Mouse (Mus musculus) fat pad, adult 2 months (tissue): ENCODE measurements around the gene Tnfrsf1a.

Experiments used
- DNase-seq: peaks from one replicate; pipeline ENCODE4 v3.0.0-alpha.2; 2011; ENCODE audit warnings: low read depth, low spot score; ENCODE audit errors: extremely low read depth

The Tnfrsf1a gene

DNA sequence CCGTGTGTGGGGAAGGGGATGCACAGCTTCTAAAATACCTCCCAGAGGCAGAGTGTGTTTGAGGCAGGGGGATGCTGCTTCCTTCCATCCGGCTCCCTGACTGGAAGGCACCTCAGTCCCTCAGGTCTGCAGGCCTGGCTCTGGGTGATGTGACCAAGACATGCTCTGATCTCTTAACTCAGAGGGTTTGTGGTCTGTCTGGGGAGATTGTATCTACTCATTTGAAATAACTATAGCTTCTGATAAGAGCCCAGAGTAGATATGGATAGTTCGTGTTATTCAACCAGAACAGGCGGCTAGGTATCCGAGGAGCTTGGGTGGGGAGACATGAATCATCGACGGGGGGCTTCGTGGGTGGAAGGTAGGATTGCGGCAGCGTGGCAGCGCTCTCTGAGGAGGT is 4.1 kb downstream of the Tnfrsf1a start:
- no peak for DNase-seq

DNA sequence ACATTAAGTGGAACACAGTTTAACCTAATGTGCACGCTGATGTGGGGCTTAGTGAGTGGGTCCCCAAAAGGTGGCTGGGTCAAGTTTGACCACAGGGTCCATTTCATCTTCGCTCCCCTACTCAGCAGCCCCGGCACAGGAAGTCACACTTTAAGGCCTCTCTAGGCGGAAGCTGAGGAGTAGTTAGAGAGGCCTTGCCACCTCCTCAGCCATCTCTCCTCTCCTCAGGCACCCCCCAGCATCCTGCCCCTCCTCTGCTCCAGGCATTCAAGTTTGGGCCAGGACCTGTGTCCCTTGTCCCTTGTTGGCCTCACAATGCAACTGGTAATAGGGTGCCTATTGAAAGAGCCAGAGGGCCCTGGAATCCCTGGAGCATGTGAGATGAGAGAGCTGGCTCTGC is 4.5 kb downstream of the Tnfrsf1a start:
- no peak for DNase-seq

DNA sequence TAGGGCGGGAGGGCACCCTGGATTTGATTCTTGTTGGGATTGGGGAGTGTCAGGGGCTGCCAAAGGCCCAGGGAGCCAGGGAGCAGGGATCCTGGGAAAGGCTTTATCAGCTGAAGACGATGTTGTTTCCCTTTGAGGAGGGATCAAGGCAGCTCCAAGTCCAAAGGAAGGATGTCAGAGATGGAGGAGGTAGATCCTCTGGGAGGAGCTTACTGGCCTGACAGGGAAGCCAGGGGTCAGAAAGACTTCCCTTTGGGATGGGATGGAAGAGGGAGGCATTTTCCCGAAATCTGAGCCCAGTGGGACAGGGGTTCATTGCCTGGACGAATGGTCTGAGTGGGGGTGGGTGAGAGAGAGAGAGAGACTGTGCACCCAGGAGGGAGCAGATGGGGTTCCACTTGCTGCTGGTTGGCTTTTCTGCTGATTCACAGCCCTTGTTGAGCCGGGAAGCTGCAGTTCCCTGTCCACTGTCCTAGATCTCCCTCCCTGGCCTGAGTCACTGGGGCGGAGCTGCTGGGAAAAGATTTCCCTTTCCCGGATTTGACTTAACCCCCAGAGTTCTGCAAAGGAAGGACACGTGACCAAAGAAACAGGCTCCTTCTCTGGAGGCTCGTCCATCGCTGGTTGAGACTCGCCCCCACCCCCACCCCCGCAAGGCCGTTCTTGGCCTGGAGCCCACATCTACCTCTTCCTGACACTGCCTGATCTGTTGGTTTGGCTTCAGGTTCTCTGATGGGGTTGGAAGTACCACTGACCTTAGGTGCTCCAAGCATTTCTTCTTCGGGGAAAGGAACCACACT is 5.4 kb downstream of the Tnfrsf1a start:
- DNase-seq, result no peak

DNA sequence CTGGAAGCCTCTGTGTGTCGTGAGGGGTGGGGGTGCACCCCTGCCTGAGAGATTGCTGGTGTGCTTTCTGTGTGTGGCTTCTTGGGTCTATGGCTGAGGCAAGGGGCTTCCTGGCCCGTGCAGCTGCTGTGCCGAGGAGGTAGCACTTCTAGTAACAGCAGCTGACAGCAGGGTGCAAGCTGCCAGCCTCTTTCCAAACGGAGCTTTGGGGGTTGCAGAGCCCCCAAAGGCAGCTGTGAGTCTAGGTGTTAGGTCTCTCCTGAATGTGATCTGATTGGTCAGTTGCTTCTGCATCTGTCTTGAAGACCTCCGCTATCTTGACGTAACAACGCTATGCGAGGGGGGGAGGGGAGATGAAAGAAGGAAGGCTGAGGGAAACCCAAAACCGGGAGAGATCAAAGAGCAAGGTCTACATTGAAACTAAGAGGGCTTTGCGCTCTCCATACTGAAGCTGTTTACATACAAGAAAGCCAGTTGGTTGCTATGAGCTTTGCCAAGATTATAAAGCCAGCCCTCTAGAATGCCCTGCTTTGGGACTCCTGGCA is 6.1 kb downstream of the Tnfrsf1a start:
- DNase-seq, result no peak

DNA sequence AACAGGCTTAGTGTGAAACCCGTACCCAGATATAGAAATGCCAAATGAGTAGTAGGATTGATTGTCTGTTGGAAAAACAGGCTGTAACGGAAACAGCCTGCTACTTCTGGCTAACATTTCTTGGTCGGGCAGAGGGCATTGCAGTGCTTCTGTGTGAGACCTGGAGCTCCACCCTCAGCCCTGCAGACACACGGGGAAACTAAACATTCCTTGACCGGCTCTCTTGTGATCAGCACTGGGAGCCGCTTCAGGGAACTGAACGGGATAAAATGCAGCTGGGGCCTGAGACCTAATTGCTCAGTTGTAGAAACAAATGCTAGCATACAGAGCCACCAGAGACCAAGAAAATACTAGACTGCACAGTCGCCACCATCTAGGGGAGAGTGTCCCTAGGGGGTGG is 7.1 kb downstream of the Tnfrsf1a start:
- DNase-seq, result no peak

DNA sequence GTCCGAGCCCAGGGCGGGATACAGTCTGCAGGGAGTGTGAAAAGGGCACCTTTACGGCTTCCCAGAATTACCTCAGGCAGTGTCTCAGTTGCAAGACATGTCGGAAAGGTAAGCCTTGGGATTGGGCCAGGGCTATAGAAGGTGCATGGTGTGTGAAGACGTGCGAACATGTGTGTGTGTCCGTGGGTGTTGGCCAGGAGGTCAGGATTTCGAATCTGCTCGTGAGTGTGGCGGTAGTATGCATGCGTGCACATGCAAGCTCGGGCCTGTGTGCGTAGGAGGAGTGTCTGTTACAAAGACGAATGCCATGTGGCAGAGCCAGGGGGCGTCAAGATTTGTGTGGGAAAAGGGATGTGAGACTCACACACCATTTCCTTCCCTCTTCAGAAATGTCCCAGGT is 8.2 kb downstream of the Tnfrsf1a start:
- DNase-seq, result peak; percentile 95

DNA sequence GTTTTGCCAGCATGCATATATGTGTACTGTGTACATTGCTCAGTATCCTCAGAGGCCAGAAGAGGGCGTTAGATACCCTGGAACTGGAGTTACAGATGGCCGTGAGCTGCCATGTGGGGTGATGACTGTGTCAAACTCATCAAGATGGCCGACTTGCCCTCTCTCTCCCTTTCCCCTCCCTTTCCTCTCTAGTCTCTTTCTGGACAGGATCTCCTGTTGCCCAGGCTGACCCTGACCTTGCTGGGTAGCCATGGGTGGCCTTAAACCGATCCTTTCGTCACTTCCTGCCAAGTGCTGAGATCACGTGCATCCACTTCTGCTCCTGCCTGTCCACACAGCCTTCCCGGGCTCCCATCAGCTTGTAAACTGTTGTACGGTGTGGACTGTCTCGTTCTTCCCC is 10.8 kb downstream of the Tnfrsf1a start:
- no peak for DNase-seq

DNA sequence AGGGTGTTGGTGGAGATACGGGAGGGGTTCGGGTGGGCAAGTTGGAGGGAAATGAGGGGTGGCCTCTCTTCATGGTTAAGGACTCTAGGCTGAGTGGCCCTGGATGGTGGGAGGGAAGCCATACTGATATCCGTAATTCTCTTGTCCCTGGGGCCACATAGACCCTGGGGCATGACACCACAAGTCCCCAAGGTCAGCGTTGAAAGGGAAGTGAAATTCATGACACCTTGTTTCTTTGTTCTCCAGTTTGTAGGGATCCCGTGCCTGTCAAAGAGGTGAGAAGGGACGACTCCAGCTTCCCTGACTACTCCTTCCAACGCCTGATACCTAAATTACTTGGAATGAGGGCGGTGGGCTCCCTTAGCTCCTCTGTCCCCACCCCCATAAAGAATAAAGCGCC is 11.7 kb downstream of the Tnfrsf1a start:
- DNase-seq, result no peak

DNA sequence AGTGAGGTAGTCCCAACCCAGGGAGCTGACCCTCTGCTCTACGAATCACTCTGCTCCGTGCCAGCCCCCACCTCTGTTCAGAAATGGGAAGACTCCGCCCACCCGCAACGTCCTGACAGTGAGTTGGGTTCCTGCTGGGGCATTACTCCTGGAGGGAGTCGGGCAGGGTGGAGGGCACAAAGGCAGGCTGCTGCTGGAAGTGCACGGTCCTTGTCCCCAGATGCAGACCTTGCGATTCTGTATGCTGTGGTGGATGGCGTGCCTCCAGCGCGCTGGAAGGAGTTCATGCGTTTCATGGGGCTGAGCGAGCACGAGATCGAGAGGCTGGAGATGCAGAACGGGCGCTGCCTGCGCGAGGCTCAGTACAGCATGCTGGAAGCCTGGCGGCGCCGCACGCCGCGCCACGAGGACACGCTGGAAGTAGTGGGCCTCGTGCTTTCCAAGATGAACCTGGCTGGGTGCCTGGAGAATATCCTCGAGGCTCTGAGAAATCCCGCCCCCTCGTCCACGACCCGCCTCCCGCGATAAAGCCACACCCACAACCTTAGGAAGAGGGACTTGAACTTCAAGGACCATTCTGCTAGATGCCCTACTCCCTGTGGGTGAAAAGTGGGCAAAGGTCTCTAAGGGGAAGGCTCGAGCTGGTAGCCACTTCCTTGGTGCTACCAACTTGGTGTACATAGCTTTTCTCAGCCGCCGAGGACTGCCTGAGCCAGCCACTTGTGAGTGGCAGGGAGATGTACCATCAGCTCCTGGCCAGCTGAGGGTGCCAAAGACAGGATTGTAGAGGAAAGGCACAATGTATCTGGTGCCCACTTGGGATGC is 12.5 kb downstream of the Tnfrsf1a start:
- DNase-seq, result no peak

DNA sequence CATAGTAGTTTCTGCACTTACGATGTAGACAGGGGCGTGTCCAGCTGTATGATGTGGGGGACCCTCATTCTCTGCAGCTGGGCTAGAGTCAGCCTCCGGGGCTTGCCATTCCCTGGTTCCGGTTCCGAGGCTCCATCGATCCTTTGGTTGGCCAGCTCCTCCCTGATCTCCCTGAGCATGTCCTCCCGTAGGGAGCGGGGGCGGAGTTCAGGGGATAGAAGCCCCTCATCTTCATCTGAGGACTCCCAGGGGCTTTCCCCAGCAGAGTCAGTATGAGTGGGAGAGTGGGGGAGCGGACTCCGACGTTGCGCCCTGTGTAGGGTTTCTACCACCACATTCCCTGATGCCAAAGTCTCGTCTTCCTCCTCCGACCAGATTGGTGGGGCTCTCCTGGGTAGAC is 13.9 kb downstream of the Tnfrsf1a start:
- no peak for DNase-seq

DNA sequence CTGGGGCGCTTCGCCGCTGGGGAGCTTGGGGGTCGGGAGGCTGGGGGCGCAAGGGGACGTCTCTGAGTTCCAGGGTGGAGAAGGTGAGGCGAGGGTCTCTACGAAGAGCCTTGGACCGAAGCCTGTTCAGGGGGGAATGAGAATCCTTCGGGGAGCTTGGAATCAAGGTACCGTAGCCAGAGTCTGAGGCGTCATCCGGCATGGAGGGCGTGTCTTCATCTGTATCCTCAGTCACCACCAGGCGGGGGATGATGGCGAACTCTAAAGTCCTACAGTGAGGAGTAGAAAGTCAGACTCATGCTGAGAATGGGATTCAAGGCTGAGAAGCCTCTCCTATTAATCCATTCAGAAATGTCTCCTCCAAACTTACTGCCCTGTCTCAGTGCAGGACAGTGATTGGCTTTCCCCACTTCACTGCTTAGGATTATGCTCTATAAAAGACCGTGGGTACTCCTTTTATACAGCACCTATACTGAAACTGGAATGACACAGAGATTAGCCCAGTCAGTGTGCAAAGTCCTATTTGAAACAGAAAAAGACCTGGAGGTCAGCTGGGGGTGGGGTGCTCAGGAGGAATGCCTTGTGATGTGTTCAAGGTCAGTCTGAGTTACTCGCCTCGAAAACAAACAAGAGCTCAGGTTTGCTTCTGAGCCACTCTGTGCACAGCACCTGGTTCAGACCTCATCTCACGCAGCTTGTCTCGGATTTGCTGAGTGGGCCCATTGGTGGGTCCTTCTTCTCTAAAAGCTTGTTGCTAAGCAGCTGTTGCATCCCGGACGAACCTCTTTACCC is 14.5 kb downstream of the Tnfrsf1a start:
- no peak for DNase-seq

DNA sequence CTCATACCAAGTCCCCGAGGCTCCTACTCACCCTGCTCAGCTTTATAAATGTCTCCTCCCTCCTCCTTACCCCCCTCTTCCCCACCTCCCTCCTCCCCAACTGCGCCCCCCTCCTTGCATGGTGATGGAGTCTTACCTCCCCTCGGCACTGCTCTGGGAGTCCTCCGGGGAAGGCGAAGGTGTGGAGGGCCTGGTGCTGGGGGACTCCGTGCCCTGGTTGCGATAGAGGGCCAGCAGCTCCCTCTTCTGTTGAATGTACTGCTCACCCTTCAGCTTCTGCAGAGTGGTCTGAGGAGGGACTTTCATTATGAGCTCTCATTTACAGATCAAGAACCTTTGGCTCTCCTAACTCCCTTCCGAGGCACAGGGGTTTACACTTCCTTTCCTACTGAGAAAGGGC is 15.3 kb downstream of the Tnfrsf1a start:
- no peak for DNase-seq

DNA sequence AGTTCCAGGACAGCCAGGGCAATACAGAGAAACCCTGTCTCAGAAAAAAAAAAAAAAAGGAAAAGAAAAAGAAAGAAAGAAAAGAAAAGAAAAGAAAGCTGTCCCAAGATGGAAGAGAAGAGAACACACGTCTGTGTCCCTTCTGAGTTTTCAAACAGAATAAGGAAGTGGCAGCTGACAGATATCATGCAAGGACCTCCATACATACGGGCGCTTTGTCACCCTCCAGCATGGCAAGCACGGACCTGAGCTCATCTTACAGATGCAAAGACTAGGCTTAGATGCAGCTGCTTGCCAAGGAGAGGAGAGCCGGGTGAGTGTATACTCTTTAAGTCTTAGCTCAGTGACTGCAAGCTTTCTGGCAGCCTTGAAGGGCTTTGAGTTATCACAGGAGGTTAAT is 16.4 kb downstream of the Tnfrsf1a start:
- no peak for DNase-seq

DNA sequence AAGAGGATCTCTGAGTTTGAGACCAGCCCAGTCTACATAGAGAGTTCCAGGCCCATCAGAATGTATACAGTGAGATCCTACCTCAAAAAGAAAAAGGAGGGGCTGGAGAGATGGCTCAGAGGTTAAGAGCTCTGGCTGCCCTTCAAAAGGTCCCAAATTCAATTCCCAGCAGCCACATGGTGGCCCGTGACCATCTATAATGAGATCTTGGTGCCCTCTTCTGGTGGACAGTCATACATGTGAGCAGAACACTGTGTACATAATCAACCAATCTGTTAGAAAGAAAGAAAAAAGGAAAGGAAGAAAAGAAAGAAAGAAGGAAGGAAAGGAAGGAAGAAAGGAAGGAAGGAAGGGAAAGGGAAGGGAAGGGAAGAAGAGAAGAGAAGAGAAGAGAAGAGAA is 17.0 kb downstream of the Tnfrsf1a start:
- DNase-seq, result no peak

DNA sequence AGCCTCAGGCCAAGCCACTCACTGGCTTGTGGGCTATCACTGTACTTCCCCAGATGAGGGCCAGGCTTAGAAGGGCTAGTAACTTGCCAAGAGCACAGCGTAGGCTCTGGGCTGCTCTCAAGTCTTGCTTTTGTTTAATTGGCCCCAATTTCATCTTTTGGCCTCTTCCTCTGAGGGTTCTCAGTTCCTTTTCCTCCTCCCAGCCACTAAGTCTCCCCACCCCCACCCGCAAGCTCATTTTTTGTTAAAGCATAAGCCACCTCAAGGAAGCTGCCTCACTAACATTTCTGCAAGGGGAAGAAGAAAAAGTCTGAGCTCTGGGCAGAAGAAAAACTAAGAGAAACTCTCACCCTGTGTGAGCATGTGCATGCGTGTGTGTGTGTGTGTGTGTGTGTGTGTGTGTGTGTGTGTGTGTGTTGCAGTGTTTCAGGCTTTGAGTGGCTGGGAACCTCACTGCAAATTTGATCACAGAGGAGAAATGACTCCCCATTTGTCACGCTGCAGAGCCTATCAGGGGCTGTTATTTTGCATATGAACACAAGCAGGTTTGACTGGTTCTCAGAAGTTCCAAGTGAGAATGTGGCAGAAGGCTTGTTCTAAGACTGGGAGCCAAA is 18.7 kb downstream of the Tnfrsf1a start:
- DNase-seq, result no peak

DNA sequence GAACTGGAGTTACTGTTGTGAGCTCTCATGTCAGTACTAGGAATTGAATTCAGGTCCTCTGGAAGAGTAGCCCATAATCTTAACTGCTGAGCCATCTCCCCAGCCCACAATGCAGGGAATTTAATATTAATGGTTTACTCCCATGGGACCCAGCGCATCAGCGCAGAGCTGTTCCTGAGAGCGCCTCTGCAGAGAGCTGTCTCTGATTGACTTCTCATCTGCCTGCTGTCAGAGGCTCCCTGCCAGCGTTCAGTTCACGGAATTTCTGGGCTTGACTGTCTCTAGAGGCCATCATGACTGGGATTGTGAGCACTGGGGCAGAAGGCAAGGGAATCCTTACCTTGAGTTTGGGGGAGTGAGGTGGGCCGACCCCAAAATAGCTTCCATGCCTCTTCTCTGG is 27.9 kb downstream of the Tnfrsf1a start:
- DNase-seq, result no peak

DNA sequence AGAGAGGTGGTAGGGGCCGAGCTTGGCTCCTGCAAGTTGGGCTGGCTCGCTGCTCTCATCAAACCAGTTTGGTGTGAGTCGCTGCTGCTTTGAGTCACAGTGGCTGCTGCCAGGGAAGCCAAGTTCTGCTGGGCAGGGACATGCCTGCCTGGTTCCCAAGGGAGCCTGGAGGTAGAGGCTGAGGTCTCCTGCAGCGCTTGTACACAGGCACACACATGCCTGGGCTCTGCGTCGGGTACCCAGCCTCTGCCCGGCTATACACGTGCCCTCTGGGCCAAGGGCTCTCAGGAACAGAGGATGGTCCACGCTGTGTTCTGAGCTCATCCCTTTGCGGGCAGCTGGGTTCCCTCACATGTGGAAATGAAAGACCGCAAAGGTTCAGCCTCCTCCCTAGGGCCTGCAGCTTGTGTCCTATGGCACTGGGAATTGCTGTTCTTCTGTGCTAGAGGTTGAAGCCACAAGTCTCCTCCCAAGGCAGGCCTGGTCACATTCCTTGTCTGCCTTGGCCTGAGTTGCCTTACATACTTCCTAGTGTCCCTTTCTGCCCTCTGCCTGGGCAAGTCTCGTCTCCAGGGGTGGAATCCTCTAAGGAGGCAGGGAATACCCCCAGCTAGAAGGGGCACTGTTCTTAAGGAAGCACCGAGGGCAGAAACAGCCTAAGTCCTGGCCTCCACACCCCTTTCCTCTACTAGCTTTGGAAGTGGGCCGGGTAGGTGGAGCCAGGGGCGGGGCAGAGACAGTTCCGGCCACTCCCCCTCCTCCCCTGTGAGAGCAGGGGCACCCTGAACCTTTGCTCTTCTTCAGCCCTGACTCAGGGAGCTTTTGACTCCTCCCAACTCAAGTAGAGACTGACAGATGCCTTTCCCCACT is 28.7 kb downstream of the Tnfrsf1a start:
- DNase-seq, result peak; percentile 95

DNA sequence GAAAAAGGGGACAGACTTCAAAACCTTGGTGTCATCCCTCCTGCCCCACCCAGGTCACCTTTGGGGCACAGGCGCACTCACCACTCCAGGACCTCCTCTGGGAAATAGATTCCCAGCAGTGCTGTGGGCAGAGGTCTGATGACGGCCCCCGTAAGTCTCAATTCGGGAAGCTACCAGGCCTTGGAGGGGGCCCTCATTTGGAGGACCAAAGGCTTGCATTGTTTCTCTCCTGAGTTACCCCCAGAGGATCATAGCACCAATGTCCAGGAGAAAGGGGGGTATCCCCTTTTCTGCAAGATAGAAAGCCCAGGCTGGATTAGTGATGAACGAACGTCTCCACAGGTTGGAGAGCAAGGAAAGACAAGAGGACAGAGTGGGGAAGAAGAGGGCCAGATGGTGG is 29.5 kb downstream of the Tnfrsf1a start:
- DNase-seq, result no peak

DNA sequence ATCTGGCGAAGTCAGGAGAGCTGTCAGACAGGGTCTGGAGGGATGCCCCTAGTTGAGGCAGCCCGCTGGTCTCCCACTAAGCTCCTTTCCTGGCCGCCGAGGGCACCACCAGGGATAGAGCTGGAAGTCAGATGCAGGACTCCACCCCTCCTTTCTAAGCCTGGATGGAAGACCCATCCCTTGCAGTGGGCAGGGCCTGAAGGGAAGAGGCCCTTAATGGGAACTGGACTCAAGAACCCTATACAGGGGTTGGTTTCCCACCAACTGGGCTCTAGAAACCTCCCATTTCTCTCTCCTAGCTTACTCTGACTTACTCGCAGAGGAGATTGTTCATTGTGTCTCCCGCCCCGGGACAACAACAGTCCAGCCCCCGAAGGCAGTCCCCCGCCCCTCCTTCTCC is 30.6 kb downstream of the Tnfrsf1a start:
- DNase-seq, result no peak
